Mouse (Mus musculus) limb, embryonic 15.5 days (tissue): ENCODE results near the gene Vps26c. TPM values are rescaled to one million over a fixed set of nuclear protein-coding genes. Genes with fewer than 3 reads are reported as not detected.
"Not testable (repeated sequence)": the region's sequence is repeated elsewhere in the genome, so short reads cannot be mapped to it uniquely, and the experiment has no call there.

Source experiments
- ATAC-seq: fragments of 200-750 bp; cut with Nextera tagmentation; 2 replicates; pipeline ENCODE4 v1.8.0; 2017; ENCODE audit warnings: low read depth, moderate TSS enrichment; ENCODE audit not compliant: insufficient number of reproducible peaks, low FRiP score, low TSS enrichment
- H3K27ac ChIP-seq: fragments of 300-500 bp; sonication (generic); 2 replicates; pipeline ENCODE4 v1.5.1; 2015; ENCODE audit warnings: moderate library complexity, mild to moderate bottlenecking, inconsistent platforms
- H3K27me3 ChIP-seq: fragments of 300-500 bp; sonication (generic); 2 replicates; pipeline ENCODE4 v1.6.1; 2015; ENCODE audit warnings: inconsistent platforms
- H3K36me3 ChIP-seq: fragments of 300-500 bp; sonication (generic); 2 replicates; pipeline ENCODE4 v1.6.1; 2015; ENCODE audit warnings: inconsistent platforms
- H3K4me1 ChIP-seq: fragments of 300-500 bp; sonication (generic); 2 replicates; pipeline ENCODE4 v1.6.1; 2015; ENCODE audit warnings: inconsistent platforms
- H3K4me2 ChIP-seq: fragments of 300-500 bp; sonication (generic); 2 replicates; pipeline ENCODE4 v1.6.1; 2015; ENCODE audit warnings: mild to moderate bottlenecking, inconsistent platforms
- H3K4me3 ChIP-seq: fragments of 300-500 bp; sonication (generic); 2 replicates; pipeline ENCODE4 v1.5.1; 2015; ENCODE audit warnings: mild to moderate bottlenecking, inconsistent platforms
- H3K9ac ChIP-seq: fragments of 300-500 bp; sonication (generic); 2 replicates; pipeline ENCODE4 v1.6.1; 2015; ENCODE audit warnings: inconsistent platforms
- H3K9me3 ChIP-seq: fragments of 300-500 bp; sonication (generic); 2 replicates; pipeline ENCODE4 v1.6.1; 2016; ENCODE audit warnings: inconsistent platforms
- WGBS: fragments of 180-500 bp; shearing (Covaris S2); methylation state at CpG from one replicate; pipeline ENCODE4 v1.1.7; 2015; 5-methylcytosine and 5-hydroxymethylcytosine counted together
- polyA plus RNA-seq: library from polyadenylated mRNA; unstranded; fragments of >200 nt; fragmentation: Nextera tagmentation; extraction: Ambion mirVana; gene quantifications from 2 replicates; pipeline ENCODE4 v1.2.1, GENCODE M21; 2015

The Vps26c gene
- polyA plus RNA-seq, 1 experiment from 2014 or later, result 54.9 TPM

DNA sequence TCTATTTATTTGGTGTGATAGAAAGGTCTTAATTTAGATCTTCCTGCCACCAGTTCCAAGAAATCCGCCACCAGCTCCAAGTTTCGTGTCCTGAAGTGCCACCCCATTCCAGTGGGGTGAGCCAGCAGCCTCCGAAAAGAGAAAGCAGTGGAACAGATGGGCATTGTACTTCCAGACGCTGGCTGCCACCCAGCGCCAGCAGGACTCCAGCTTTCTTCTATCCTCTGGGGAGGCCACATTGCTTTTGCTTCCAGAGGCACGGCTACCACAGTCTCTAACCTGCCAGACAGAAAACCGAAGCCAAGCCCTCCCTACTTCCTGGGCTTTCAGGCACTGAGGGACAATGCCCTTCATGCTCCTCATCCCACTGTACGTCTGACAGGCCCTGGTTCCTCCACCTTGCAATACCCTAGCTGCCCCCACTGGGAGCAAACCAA, 54.1 kb downstream of the Vps26c start:
- Histone ChIP-seq H3K9ac (no peak overlapping the region), H3K4me2 (no peak overlapping the region), H3K4me1 (peaks cover 4% of the 10 kb centered on the region; the same call in 1 of the 2 replicates), H3K27ac (peak overlapping the region; percentile 73), H3K9me3 (no peaks in the 10 kb centered on the region), H3K27me3 (no peaks in the 10 kb centered on the region), H3K4me3 (no peak overlapping the region), H3K36me3 (peaks cover 31% of the 10 kb centered on the region)
- WGBS, result 49% methylated on average over 8 of the region's 8 CpGs
- peak; percentile 43; the same call in 1 of the 2 replicates for ATAC-seq

DNA sequence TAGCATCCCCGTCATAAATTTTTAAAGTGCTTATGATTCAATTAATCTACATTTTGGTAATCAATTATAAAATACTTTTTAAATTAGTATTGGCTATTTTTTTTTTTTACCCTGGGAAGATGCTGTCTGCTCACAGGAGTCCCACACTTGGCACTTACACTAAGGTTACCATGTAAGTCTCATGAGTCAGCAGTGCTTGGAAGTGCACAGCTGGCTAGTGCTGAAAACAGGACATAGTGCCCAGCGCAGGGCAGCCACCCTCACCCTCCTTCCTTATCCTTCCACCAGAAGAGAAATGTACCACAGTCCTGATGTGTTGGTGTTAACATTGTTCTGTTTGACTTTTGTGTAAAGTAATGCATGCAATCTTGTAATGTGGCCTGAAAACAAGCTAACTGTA, 58.2 kb downstream of the Vps26c start:
- H3K27ac ChIP-seq, result no peak overlapping the region
- peaks cover 68% of the 10 kb centered on the region for H3K36me3 ChIP-seq
- H3K4me2 ChIP-seq, result no peak overlapping the region
- no peaks in the 10 kb centered on the region for H3K27me3 ChIP-seq
- H3K4me3 ChIP-seq, result no peak overlapping the region
- H3K9ac ChIP-seq, result no peak overlapping the region
- no peak for ATAC-seq
- H3K9me3 ChIP-seq, result no peaks in the 10 kb centered on the region
- 89% methylated on average over 2 of the region's 2 CpGs for WGBS
- H3K4me1 ChIP-seq, result peaks cover 4% of the 10 kb centered on the region; the same call in 1 of the 2 replicates

DNA sequence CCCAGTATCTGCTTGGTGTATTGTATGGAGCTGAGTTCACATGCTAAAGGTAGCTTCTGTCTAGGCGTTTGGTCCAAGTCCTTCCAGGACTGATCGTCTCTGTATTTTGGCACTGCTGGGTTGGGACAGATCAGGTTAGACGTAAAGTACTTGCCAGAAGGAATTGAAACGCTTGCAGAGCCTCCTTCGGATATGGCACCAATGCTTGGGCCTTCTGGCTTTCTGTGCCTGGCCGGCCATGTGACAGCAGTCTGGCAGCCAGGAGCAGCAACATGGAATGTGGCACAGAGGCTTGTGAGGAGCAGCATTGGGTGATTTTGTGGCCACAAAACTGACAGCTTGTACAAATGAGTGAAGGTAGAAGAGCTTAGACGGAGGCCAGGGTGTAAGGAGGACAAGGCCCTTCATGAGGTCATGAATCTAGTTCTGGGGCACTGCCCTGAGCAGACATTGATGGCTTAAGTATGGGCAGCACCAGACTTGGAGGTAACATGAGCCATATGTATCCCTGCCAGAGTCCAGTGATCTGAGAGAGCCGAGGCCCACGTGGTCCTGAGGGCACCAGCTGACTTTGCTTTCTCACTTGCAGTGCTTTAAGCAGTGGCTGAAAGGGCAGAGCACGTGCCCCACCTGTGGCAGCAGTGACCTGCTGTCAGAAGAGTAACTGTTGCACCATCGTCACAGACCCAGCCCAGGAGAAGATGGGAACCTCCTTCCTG, 59.1 kb downstream of the Vps26c start:
- H3K36me3 ChIP-seq, result peaks cover 77% of the 10 kb centered on the region
- ATAC-seq, result no peak
- H3K9ac ChIP-seq, result no peak overlapping the region
- H3K27ac ChIP-seq, result no peak overlapping the region
- H3K9me3 ChIP-seq, result no peaks in the 10 kb centered on the region
- 81% methylated on average over 11 of the region's 11 CpGs for WGBS
- H3K4me2 ChIP-seq, result no peak overlapping the region
- H3K4me1 ChIP-seq, result peaks cover under 1% of the 10 kb centered on the region; the same call in 1 of the 2 replicates
- H3K4me3 ChIP-seq, result no peak overlapping the region
- H3K27me3 ChIP-seq, result no peaks in the 10 kb centered on the region

DNA sequence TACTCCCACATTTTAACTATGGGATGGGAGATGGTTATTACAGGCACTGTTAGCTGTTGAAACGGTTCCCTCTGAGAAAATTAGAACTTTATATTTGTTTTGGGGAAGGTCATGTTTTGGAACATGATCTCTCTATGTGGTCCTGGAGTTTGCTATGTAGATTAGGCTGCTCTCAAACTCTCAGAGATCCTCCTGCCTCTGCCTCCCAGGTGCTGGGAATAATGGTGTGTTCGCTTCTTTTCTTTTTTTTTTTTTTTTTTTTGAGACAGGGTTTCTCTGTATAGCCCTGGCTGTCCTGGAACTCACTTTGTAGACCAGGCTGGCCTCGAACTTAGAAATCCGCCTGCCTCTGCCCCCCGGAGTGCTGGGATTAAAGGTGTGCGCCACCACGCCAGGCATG, 60.3 kb downstream of the Vps26c start:
- not testable (repeated sequence) for H3K4me2 ChIP-seq, H3K27me3 ChIP-seq, H3K9ac ChIP-seq, H3K4me1 ChIP-seq, H3K27ac ChIP-seq, ATAC-seq, H3K4me3 ChIP-seq, H3K9me3 ChIP-seq
- 92% methylated on average over 7 of the region's 7 CpGs for WGBS
- H3K36me3 ChIP-seq, result peaks cover 87% of the 10 kb centered on the region

DNA sequence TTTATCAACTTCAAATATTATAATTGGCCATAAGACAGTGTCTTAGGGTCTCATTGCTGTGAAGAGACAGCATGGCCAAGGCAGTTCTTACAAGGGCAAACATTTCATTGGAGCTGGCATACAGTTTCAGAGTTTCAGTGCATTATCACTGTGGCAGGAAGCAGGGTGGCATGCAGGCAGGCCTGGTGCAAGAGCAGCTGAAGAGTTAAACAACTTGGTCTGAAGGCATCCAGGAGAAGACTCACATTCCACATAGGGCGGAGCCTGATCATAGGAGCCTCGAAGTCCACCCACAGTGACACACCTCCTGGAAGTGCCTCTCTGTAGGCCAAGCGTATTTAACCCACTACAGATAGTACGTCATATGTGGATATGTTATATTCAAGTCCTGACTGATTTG, 60.7 kb downstream of the Vps26c start:
- Histone ChIP-seq H3K9me3 (no peaks in the 10 kb centered on the region), H3K4me3 (no peak overlapping the region), H3K36me3 (peaks cover 91% of the 10 kb centered on the region), H3K4me2 (no peak overlapping the region), H3K27ac (no peak overlapping the region), H3K27me3 (no peaks in the 10 kb centered on the region), H3K9ac (no peak overlapping the region), H3K4me1 (no peaks in the 10 kb centered on the region)
- WGBS, result 87% methylated on average over 4 of the region's 4 CpGs
- no peak for ATAC-seq

DNA sequence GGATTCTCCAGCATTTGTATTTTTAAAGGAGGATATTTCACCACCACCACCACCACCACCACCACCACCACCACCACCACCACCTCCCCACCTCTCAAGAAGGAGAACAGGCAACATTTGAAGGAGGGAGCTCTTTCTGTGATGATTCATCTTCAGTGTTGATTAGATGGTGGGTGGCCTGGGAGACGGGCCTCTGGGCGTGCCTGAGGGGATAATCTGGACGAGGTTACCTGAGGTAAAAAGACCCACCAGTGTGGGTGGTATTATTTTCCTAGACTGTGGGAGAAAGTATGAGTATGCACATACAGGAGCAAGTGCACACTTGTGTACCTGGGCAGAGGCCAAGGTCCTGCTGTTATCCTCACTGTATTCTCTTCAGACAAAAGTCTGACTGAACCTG, 62.6 kb downstream of the Vps26c start:
- Histone ChIP-seq H3K9ac (no peak overlapping the region), H3K4me2 (no peak overlapping the region), H3K27ac (no peak overlapping the region), H3K4me3 (no peak overlapping the region), H3K9me3 (no peaks in the 10 kb centered on the region), H3K27me3 (no peaks in the 10 kb centered on the region), H3K36me3 (peaks cover 93% of the 10 kb centered on the region), H3K4me1 (no peaks in the 10 kb centered on the region)
- ATAC-seq, result no peak
- 83% methylated on average over 3 of the region's 3 CpGs for WGBS

DNA sequence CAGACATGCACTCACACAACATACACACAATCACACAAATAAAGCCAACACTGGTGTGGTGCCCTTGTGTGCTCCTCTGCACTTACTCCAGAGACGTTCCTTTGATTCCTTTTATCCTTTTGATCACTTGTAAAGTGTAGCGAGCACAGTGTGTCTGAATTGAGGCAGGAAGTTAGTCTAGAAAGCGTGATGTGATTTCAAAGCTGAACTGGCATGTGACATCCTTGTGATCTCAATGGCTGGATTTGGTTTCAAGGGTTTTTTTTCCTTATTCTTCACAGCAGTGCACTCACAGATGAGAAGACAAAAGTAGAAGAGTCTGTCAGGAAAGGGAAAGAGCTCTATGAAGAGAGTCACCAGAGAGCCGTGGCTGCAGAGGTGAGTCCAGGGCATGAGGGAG, 72.5 kb downstream of the Vps26c start:
- no peak overlapping the region for H3K27ac ChIP-seq
- H3K9me3 ChIP-seq, result no peaks in the 10 kb centered on the region
- H3K27me3 ChIP-seq, result no peaks in the 10 kb centered on the region
- H3K9ac ChIP-seq, result no peak overlapping the region
- no peak for ATAC-seq
- no peak overlapping the region for H3K4me3 ChIP-seq
- WGBS, result 69% methylated on average over 4 of the region's 4 CpGs
- H3K36me3 ChIP-seq, result peaks cover 89% of the 10 kb centered on the region
- no peaks in the 10 kb centered on the region for H3K4me1 ChIP-seq
- H3K4me2 ChIP-seq, result no peak overlapping the region

DNA sequence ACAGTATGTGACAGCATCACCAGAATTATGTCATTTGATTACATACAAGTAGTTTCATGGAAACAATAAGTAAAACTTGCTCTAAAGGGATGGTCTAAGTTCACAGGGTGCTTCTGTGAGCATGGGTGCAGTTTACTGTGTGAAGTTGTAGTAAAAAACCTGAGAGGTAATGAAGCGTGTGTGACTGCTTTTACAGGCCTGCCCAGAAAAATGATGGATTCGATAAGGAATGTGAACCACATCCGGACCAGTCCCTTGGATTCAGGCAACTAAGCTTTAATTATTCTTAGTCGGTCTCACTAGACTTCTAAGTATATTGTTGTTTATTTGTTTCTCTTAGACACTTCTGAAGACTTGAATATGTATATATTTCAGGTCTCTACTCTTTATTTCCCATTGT, 73.9 kb downstream of the Vps26c start:
- Histone ChIP-seq H3K4me2 (no peak overlapping the region), H3K27me3 (no peaks in the 10 kb centered on the region), H3K9me3 (no peaks in the 10 kb centered on the region), H3K4me1 (no peaks in the 10 kb centered on the region), H3K36me3 (peaks cover 87% of the 10 kb centered on the region), H3K27ac (no peak overlapping the region), H3K9ac (no peak overlapping the region), H3K4me3 (no peak overlapping the region)
- 68% methylated on average over 4 of the region's 4 CpGs for WGBS
- no peak for ATAC-seq

DNA sequence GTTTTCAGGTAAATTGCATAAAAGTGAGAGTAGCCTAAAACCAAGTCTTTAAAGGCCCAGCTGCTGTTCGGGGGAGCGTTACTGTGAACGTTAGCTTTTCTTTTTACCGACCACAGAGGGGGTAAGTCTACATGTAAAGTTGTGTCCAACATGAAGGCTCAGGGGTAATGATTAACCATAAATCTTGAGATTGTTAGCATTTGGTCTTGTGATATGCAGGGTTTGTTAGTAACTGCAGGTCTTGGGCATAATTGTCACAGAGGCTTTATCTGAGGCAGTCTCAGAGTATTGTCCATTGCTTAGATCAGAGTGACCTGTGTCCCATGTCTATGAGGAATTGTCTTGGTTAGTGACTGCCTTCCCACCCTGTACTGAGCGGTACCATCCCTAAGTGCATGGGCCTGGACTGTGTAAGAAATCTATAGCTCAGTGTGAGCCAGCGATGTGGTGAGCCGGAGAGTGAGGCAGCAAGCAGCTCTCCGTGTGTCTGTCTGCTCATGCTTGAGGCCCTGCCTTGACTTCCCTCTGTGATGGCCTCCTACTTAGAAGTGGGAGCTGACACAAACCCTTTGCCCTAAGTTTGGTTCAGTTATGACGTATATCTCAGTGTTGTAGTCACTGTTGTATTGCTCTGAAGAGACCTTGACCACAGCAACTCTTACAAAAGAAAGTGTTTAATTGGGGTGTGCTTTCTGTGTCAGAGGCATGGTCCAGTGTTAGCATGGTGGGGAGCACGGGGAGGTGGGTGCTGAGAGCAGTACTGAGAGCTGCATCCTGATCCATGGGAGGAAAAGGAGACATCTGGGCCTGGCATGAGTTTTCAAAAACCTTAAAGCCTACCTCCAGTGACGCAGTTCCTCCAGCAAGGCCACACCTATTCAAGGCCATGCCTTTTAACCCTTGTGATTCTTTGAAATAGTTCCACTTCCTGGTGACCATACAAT, 74.8 kb downstream of the Vps26c start:
- H3K4me2 ChIP-seq, result no peak overlapping the region
- no peaks in the 10 kb centered on the region for H3K27me3 ChIP-seq
- no peaks in the 10 kb centered on the region for H3K4me1 ChIP-seq
- ATAC-seq, result no peak
- WGBS, result 84% methylated on average over 11 of the region's 11 CpGs
- no peak overlapping the region for H3K27ac ChIP-seq
- no peaks in the 10 kb centered on the region for H3K9me3 ChIP-seq
- no peak overlapping the region for H3K4me3 ChIP-seq
- H3K9ac ChIP-seq, result no peak overlapping the region
- peaks cover 86% of the 10 kb centered on the region for H3K36me3 ChIP-seq

DNA sequence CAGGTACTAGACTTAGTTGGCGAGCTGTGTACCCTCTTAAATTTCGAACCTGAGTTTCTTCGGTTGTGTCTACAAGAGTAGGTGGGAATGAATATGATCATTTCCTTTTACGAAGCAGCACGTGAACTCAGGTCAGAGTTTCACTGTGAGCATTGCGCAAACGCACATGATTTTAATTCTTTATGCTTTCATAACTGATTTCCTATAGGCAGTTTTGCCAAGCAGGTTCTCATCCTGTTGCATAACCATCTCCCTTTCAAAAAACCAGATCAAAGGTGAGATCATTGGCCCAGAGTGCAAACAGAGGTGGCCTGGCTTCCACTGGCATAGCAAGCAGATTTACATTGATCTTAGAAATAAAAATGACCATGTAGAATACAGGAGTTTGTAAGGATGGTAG, 77.0 kb downstream of the Vps26c start:
- no peak overlapping the region for H3K9ac ChIP-seq
- no peak for ATAC-seq
- H3K27me3 ChIP-seq, result no peaks in the 10 kb centered on the region
- H3K27ac ChIP-seq, result no peak overlapping the region
- H3K4me1 ChIP-seq, result no peaks in the 10 kb centered on the region
- no peak overlapping the region for H3K4me3 ChIP-seq
- 88% methylated on average over 7 of the region's 7 CpGs for WGBS
- H3K4me2 ChIP-seq, result no peak overlapping the region
- H3K36me3 ChIP-seq, result peaks cover 76% of the 10 kb centered on the region
- no peaks in the 10 kb centered on the region for H3K9me3 ChIP-seq

DNA sequence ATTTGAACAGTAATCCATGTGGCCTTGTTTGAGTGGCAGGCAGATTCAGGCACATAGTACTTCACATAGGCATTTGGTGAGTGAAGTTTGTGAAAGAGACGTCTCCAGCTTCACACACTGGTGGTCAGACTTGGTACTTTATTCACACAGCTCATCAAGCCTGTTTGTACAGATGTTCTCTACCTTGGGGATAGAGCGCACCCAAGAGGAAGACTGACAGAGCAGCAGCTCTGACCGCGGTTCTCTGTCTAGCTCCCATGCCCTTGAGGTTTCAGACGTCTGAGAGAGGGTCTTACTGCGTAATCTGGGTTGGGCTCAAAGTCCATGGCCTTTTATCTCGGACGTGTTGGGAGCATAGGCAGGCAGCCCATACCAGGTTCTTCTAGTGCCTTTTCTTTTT, 77.5 kb downstream of the Vps26c start:
- no peak overlapping the region for H3K27ac ChIP-seq
- no peaks in the 10 kb centered on the region for H3K9me3 ChIP-seq
- no peak overlapping the region for H3K4me3 ChIP-seq
- no peaks in the 10 kb centered on the region for H3K4me1 ChIP-seq
- WGBS, result 77% methylated on average over 8 of the region's 8 CpGs
- no peak overlapping the region for H3K4me2 ChIP-seq
- H3K9ac ChIP-seq, result no peak overlapping the region
- peaks cover 72% of the 10 kb centered on the region for H3K36me3 ChIP-seq
- H3K27me3 ChIP-seq, result no peaks in the 10 kb centered on the region
- no peak for ATAC-seq
